Mouse (Mus musculus): ENCODE data around the gene Lct. TPM values are rescaled to one million over a fixed set of nuclear protein-coding genes. Genes with fewer than 3 reads are reported as not detected.
A peak's percentile ranks its signal among the peaks of the same experiment; 100 is the strongest.

The Lct gene
- polyA plus RNA-seq, 1 experiment from 2014 or later: 0.19 TPM

GRCm38 (mm10) chr1:128244727-128245355, 83.3 kb downstream of the Lct start:
- Histone ChIP-seq H3K9me3 (ENCODE audit: control insufficient read depth, low read length) (no peaks in the 10 kb centered on the region), H3K4me3 (ENCODE audit: low read depth, low read length) (peak overlapping the region; percentile 76), H3K36me3 (ENCODE audit: control insufficient read depth, insufficient read depth, low read length) (no peaks in the 10 kb centered on the region), H3K9ac (ENCODE audit: low read length) (peak overlapping the region; percentile 84), H3K4me2 (ENCODE audit: low read depth, severe bottlenecking) (peak overlapping the region; percentile 54), H3K27me3 (ENCODE audit: control insufficient read depth, insufficient read depth, low read length) (no peaks in the 10 kb centered on the region), H3K4me1 (ENCODE audit: control insufficient read depth, insufficient read depth, low read length) (no peaks in the 10 kb centered on the region), H3K27ac (replicated peaks; ENCODE audit: low read depth, low read length) (no peak overlapping the region)
- peak; percentile 55 for DNase-seq (ENCODE audit: low spot score)
- peak; percentile 52; the same call in 1 of the 2 replicates for ATAC-seq (ENCODE audit: insufficient number of reproducible peaks, low FRiP score, low TSS enrichment, low read depth)
- WGBS: 3% methylated on average over 19 of the region's 19 CpGs

GRCm38 (mm10) chr1:128243996-128244726, 84.0 kb downstream of the Lct start:
- Histone ChIP-seq H3K4me1 (ENCODE audit: control insufficient read depth, insufficient read depth, low read length) (no peaks in the 10 kb centered on the region), H3K36me3 (ENCODE audit: control insufficient read depth, insufficient read depth, low read length) (no peaks in the 10 kb centered on the region), H3K9me3 (ENCODE audit: control insufficient read depth, low read length) (no peaks in the 10 kb centered on the region), H3K27ac (replicated peaks; ENCODE audit: low read depth, low read length) (peak overlapping the region; percentile 62; the same call in 1 of the 2 replicates), H3K9ac (ENCODE audit: low read length) (peak overlapping the region; percentile 84), H3K4me2 (ENCODE audit: low read depth, severe bottlenecking) (peak overlapping the region; percentile 54), H3K4me3 (ENCODE audit: low read depth, low read length) (peak overlapping the region; percentile 76), H3K27me3 (ENCODE audit: control insufficient read depth, insufficient read depth, low read length) (no peaks in the 10 kb centered on the region)
- DNase-seq (ENCODE audit: low spot score): peak; percentile 99
- ATAC-seq (ENCODE audit: insufficient number of reproducible peaks, low FRiP score, low TSS enrichment, low read depth): peak; percentile 94
- WGBS: 0% methylated on average over 68 of the region's 71 CpGs

- H3K4me3 ChIP-seq (ENCODE audit: low read depth, low read length): peak within 1 kb of the TSS; percentile 76
- H3K4me2 ChIP-seq (ENCODE audit: low read depth, severe bottlenecking): peak within 1 kb of the TSS; percentile 54
- no peak for DNase-seq (ENCODE audit: low spot score)
- H3K9me3 ChIP-seq (ENCODE audit: control insufficient read depth, low read length): no peaks in the 10 kb centered on the region
- H3K9ac ChIP-seq (ENCODE audit: low read length): peak within 1 kb of the TSS; percentile 84
- ATAC-seq (ENCODE audit: insufficient number of reproducible peaks, low FRiP score, low TSS enrichment, low read depth): peak; percentile 32
- peak within 1 kb of the TSS; percentile 62; the same call in 1 of the 2 replicates for H3K27ac ChIP-seq (replicated peaks; ENCODE audit: low read depth, low read length)
- no peaks in the 10 kb centered on the region for H3K4me1 ChIP-seq (ENCODE audit: control insufficient read depth, insufficient read depth, low read length)
- H3K36me3 ChIP-seq (ENCODE audit: control insufficient read depth, insufficient read depth, low read length): 0 out of 2 replicates have a peak, but pooled peaks cover 2% of the 10 kb centered on the region
- H3K27me3 ChIP-seq (ENCODE audit: control insufficient read depth, insufficient read depth, low read length): no peaks in the 10 kb centered on the region
- 11% methylated on average over 10 of the region's 10 CpGs for WGBS
Measured at GRCm38 (mm10) chr1:128243627-128243995, 84.5 kb downstream of the Lct start, which contains the start of gene Ubxn4. TSS of gene Ubxn4 (plus strand) at chr1:128243964.

GRCm38 (mm10) chr1:128235181-128235580, 92.9 kb downstream of the Lct start:
- DNase-seq (ENCODE audit: low spot score) (no peak), ATAC-seq (ENCODE audit: insufficient number of reproducible peaks, low FRiP score, low TSS enrichment, low read depth) (no peak)
- H3K4me1 ChIP-seq (ENCODE audit: control insufficient read depth, insufficient read depth, low read length): no peaks in the 10 kb centered on the region
- H3K9ac ChIP-seq (ENCODE audit: low read length): no peak overlapping the region
- WGBS: 98% methylated on average over 4 of the region's 4 CpGs
- H3K4me3 ChIP-seq (ENCODE audit: low read depth, low read length): no peak overlapping the region
- H3K4me2 ChIP-seq (ENCODE audit: low read depth, severe bottlenecking): no peak overlapping the region
- H3K36me3 ChIP-seq (ENCODE audit: control insufficient read depth, insufficient read depth, low read length): peaks cover 9% of the 10 kb centered on the region; the same call in 1 of the 2 replicates
- H3K27me3 ChIP-seq (ENCODE audit: control insufficient read depth, insufficient read depth, low read length): no peaks in the 10 kb centered on the region
- no peaks in the 10 kb centered on the region for H3K9me3 ChIP-seq (ENCODE audit: control insufficient read depth, low read length)
- no peak overlapping the region for H3K27ac ChIP-seq (replicated peaks; ENCODE audit: low read depth, low read length)

Other genes starting within 250 kb of the Lct start
- gene Zranb3, start 225.3 kb downstream of the Lct start, polyA plus RNA-seq (2014; fragmentation: Nextera tagmentation; extraction: Ambion mirVana): 15.8 and 17.4 TPM in 2 replicates
- gene R3hdm1, start 225.0 kb downstream of the Lct start, polyA plus RNA-seq (2014; fragmentation: Nextera tagmentation; extraction: Ambion mirVana): 92.9 and 101 TPM in 2 replicates
- gene Ubxn4, start 84.4 kb downstream of the Lct start, polyA plus RNA-seq (2014; fragmentation: Nextera tagmentation; extraction: Ambion mirVana): 65.2 and 65.6 TPM in 2 replicates
- 333 and 336 TPM in 2 replicates for gene Mcm6, start 31.3 kb upstream of the Lct start, polyA plus RNA-seq (2014; fragmentation: Nextera tagmentation; extraction: Ambion mirVana)
- gene Dars, start 89.0 kb upstream of the Lct start, polyA plus RNA-seq (2014; fragmentation: Nextera tagmentation; extraction: Ambion mirVana): 92.4 and 104 TPM in 2 replicates

Measured in limb, embryonic 11.5 days (tissue).